Mouse (Mus musculus) left cerebral cortex, adult 18-20 months (tissue): Measurements from ENCODE around the gene Plekhm3. TPM values are rescaled to one million over a fixed set of nuclear protein-coding genes. Genes with fewer than 3 reads are reported as not detected.

Experiments used
- DNase-seq, 2 experiments: peaks; one replicate each; pipeline ENCODE4 v3.0.0; 2021 to 2022; ENCODE audit warnings: low spot score in 2 of 2, mixed read lengths in 1 of 2
- total RNA-seq, 2 experiments: library from RNA; stranded (reverse); gene quantifications; 2 replicates each; pipeline ENCODE4 v1.2.3; 2021

The Plekhm3 gene
- total RNA-seq, 2 experiments from 2014 or later: 40.0 to 40.9 TPM

DNA sequence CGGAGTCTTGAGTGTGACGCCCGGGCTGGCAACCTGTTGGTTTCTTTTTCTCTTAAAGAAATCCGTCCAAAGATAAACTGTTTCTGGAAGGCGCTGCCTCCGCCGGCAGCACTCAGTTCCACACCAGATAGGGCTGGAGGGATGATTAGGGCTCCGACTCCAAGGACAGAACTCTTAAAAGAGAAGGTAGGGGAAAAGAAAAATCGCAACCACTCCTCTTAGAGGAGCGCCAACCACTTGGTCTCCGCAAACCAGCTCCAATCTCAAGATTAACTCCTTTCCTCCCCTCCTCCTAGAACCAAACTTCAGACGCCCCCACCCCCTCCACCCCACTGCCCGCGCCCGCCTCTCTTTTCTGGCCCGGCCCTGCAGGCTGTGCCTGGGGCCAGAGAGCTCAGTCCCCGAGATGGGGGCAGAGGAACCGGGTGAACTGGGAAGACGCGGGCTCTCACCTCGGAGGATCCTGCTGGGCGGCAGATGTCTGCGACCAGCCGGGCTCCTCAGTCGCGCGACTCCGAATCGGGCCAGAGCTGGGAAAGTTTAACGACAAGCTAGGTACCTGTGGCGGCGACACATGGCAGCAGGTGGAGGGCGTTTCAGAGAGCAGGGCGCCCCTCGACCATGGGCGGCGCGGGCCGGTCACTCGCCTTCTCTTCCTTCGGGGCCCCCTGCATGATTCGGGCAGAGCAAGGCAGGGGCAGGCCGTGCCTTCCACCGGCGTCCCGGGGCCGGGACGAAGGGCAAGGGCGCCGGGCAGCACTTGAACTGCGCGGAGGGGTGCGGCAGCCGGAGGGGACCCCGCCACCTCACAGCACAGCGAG, 219.7 kb downstream of the Plekhm3 start:
- DNase-seq: no peak

Other genes starting within 250 kb of the Plekhm3 start
- 1 to 10 TPM; 1.4 to 1.8 TPM for gene Fzd5, start 219.1 kb downstream of the Plekhm3 start, total RNA-seq
- gene Akr1cl, start 75.9 kb upstream of the Plekhm3 start, total RNA-seq: not detected
- not detected for gene Cryge, start 94.3 kb upstream of the Plekhm3 start, total RNA-seq
- gene Crygd, start 106.6 kb upstream of the Plekhm3 start, total RNA-seq: not detected
- gene Crygc, start 116.9 kb upstream of the Plekhm3 start, total RNA-seq: not detected
- gene Crygb, start 125.5 kb upstream of the Plekhm3 start, total RNA-seq: not detected
- not detected for gene Cryga, start 146.5 kb upstream of the Plekhm3 start, total RNA-seq
- under 1 TPM in 1 of 2 experiments, not detected in 1; 0.91 TPM for gene Gm28845, start 162.7 kb upstream of the Plekhm3 start, total RNA-seq
- 1 to 10 TPM; 5.6 to 6.7 TPM for gene D630023F18Rik, start 166.4 kb upstream of the Plekhm3 start, total RNA-seq
- gene Idh1, start 229.7 kb upstream of the Plekhm3 start, total RNA-seq: 10 to 100 TPM; 41.3 to 41.6 TPM
- gene Pikfyve, start 229.9 kb upstream of the Plekhm3 start, total RNA-seq: 10 to 100 TPM; 44.3 to 47.5 TPM